Mouse (Mus musculus) regulatory T cell (primary cell): Measurements from ENCODE around the gene Nhlh1.

Experiments used
- in situ Hi-C: fragments of 300-600 bp; cut with MboI, MseI; formaldehyde crosslinking; loops from one replicate; pipeline ENCODE4 v1.15.1; 2025; ENCODE audit warnings: high pct_unique_total_duplicates

The Nhlh1 gene

GRCm38 (mm10) chr1:172053541-172054440 lies 3.6 kb downstream of the Nhlh1 start:
- in situ Hi-C loops: no loop called here

- in situ Hi-C loops: no loop called here
Measured at GRCm38 (mm10) chr1:172052766-172053279, 4.5 kb downstream of the Nhlh1 start.

GRCm38 (mm10) chr1:172049131-172049782 lies 8.1 kb downstream of the Nhlh1 start:
- in situ Hi-C loops: loop anchor here (10.0 kb wide), 1 partner anchor 266 kb away; no protein-coding TSS in a partner anchor

- in situ Hi-C loops: loop anchor here (10.0 kb wide), 1 partner anchor 267 kb away; no protein-coding TSS in a partner anchor
Measured at GRCm38 (mm10) chr1:172048241-172048734, 9.1 kb downstream of the Nhlh1 start.

GRCm38 (mm10) chr1:172046938-172047337 lies 10.4 kb downstream of the Nhlh1 start:
- in situ Hi-C loops: loop anchor here (10.0 kb wide), 1 partner anchor 268 kb away; no protein-coding TSS in a partner anchor

- in situ Hi-C loops: loop anchor here (10.0 kb wide), 1 partner anchor 268 kb away; no protein-coding TSS in a partner anchor
Measured at GRCm38 (mm10) chr1:172046410-172046809, 11.0 kb downstream of the Nhlh1 start.

- in situ Hi-C loops: no loop called here
Measured at GRCm38 (mm10) chr1:172029914-172030313, 27.5 kb downstream of the Nhlh1 start.

GRCm38 (mm10) chr1:172028394-172029275 lies 28.7 kb downstream of the Nhlh1 start, which contains the start of gene Vangl2:
Gene Vangl2 (minus strand): TSS chr1:172028444.
- in situ Hi-C loops: no loop called here

GRCm38 (mm10) chr1:172027809-172028102 lies 29.6 kb downstream of the Nhlh1 start:
- in situ Hi-C loops: no loop called here

- in situ Hi-C loops: no loop called here
Measured at GRCm38 (mm10) chr1:172027010-172027808, 30.2 kb downstream of the Nhlh1 start.

GRCm38 (mm10) chr1:172026201-172026901 lies 31.0 kb downstream of the Nhlh1 start:
- in situ Hi-C loops: no loop called here

GRCm38 (mm10) chr1:172025201-172025904 lies 32.0 kb downstream of the Nhlh1 start:
- in situ Hi-C loops: no loop called here

- in situ Hi-C loops: no loop called here
Measured at GRCm38 (mm10) chr1:172024140-172024895, 33.1 kb downstream of the Nhlh1 start.

GRCm38 (mm10) chr1:172019863-172020521 lies 37.4 kb downstream of the Nhlh1 start:
- in situ Hi-C loops: no loop called here

- in situ Hi-C loops: no loop called here
Measured at GRCm38 (mm10) chr1:172019339-172019738, 38.0 kb downstream of the Nhlh1 start.

GRCm38 (mm10) chr1:172018336-172019311 lies 38.7 kb downstream of the Nhlh1 start:
- in situ Hi-C loops: no loop called here
